Mouse (Mus musculus): ENCODE data around the gene Relb.

GRCm38 (mm10) chr7:19619004-19619801 lies 10.0 kb downstream of the Relb start:
- TF ChIP-seq GATA1 (IDR thresholded peaks at IDR 0.05; ENCODE audit: borderline replicate concordance, low read length), result no peak
- peak; percentile 73 for TF ChIP-seq CTCF (IDR thresholded peaks at IDR 0.05; ENCODE audit: low read depth, low read length)
- no peak for TF ChIP-seq POLR2AphosphoS5 (IDR thresholded peaks at IDR 0.05; ENCODE audit: insufficient replicate concordance, low read depth, low read length)

All from G1E (cell line).